In genomic region chr2:17715149-17715767, GRCm38 (mm10) we compare ENCODE assay signal across 17 mouse cellular contexts. TPM values are rescaled to one million over a fixed set of nuclear protein-coding genes. Genes with fewer than 3 reads are reported as not detected.
DNase-seq lines count a peak whose midpoint lies in the region; ATAC-seq lines count a peak whose summit lies in the region.
"Had no signal": no experiment of that assay in that cellular context is flagged by ENCODE, and none has a peak within 500 bp of the region (broad histone marks: within the 10 kb centered on the region; RNA-seq: fewer than 3 reads in every experiment).

No protein-coding gene starts in this region.

- H3K4me1 ChIP-seq in midbrain, embryonic 12.5 days, result peaks cover 3% of the 10 kb centered on the region; the same call in 1 of the 2 replicates
- H3K4me1 ChIP-seq in midbrain, embryonic 10.5 days, result peaks cover 9% of the 10 kb centered on the region
- H3K4me1 ChIP-seq in intestine, embryonic 15.5 days (replicated peaks), result no peaks in the 10 kb centered on the region
- H3K4me1 ChIP-seq: neural tube, embryonic 12.5 days had no signal

- H3K4me2 ChIP-seq in midbrain, embryonic 12.5 days (replicated peaks), result no peak overlapping the region
- H3K4me2 ChIP-seq in intestine, embryonic 15.5 days (replicated peaks), result no peak overlapping the region
- H3K4me2 ChIP-seq: limb, embryonic 13.5 days; neural tube, embryonic 12.5 days had no signal

- no peak overlapping the region for H3K4me3 ChIP-seq in midbrain, embryonic 12.5 days
- no peak overlapping the region for H3K4me3 ChIP-seq in midbrain, embryonic 10.5 days
- H3K4me3 ChIP-seq in intestine, embryonic 15.5 days (replicated peaks), result no peak overlapping the region
- H3K4me3 ChIP-seq: embryonic facial prominence, embryonic 10.5 days; limb, embryonic 13.5 days; neural tube, embryonic 12.5 days had no signal

- H3K9me3 ChIP-seq in midbrain, embryonic 12.5 days, result peaks cover 8% of the 10 kb centered on the region; the same call in 1 of the 2 replicates
- H3K9me3 ChIP-seq in midbrain, embryonic 10.5 days (replicated peaks), result 0 out of 2 replicates have a peak, but pooled peaks cover 10% of the 10 kb centered on the region
- H3K9me3 ChIP-seq in intestine, embryonic 15.5 days, result no peaks in the 10 kb centered on the region
- H3K9me3 ChIP-seq: neural tube, embryonic 12.5 days had no signal

- no peaks in the 10 kb centered on the region for H3K36me3 ChIP-seq in midbrain, embryonic 12.5 days
- H3K36me3 ChIP-seq in midbrain, embryonic 10.5 days, result no peaks in the 10 kb centered on the region
- H3K36me3 ChIP-seq in intestine, embryonic 15.5 days, result no peaks in the 10 kb centered on the region
- H3K36me3 ChIP-seq: embryonic facial prominence, embryonic 10.5 days; limb, embryonic 13.5 days; neural tube, embryonic 12.5 days had no signal

- intact Hi-C loops in left cerebral cortex, postnatal 36 days (cut with DNase I), result no loop called here

- H3K27ac ChIP-seq in midbrain, embryonic 12.5 days (replicated peaks), result no peak overlapping the region
- no peak overlapping the region for H3K27ac ChIP-seq in midbrain, embryonic 10.5 days (replicated peaks)
- no peak overlapping the region for H3K27ac ChIP-seq in intestine, embryonic 15.5 days
- H3K27ac ChIP-seq: embryonic facial prominence, embryonic 10.5 days; limb, embryonic 13.5 days; liver, embryonic 14.5 days; neural tube, embryonic 12.5 days had no signal

- no peak overlapping the region for H3K9ac ChIP-seq in midbrain, embryonic 12.5 days (replicated peaks)
- no peak overlapping the region for H3K9ac ChIP-seq in intestine, embryonic 15.5 days
- H3K9ac ChIP-seq: limb, embryonic 13.5 days; liver, embryonic 14.5 days; neural tube, embryonic 12.5 days had no signal

- no peak for DNase-seq in frontal cortex, postnatal 14 days (ENCODE audit: low spot score in 2 of 2)
- no peak for DNase-seq in midbrain, embryonic 10.5 days (ENCODE audit: low spot score)
- peak; percentile 27 to 31 for DNase-seq in left cerebral cortex, postnatal 36 days (ENCODE audit: low spot score in 2 of 2)
- DNase-seq in lung, postnatal 14 days, result peak; percentile 20
- DNase-seq in kidney, postnatal 25 days, result no peak
- DNase-seq: adrenal gland, postnatal 10 days; cerebellum, adult 11-12 months; cerebellum, postnatal 36 days; gastrocnemius, postnatal 10 days had no signal

- ATAC-seq in frontal cortex, adult (ENCODE audit: low TSS enrichment), result peak; percentile 93
- 0 out of 2 replicates have a peak, but pooled peaks have one; percentile 23 for ATAC-seq in midbrain, embryonic 12.5 days (ENCODE audit: low FRiP score, low read depth)
- no peak for ATAC-seq in intestine, embryonic 15.5 days
- ATAC-seq: forebrain, embryonic 14.5 days had no signal

- 79% methylated on average over 9 of the region's 9 CpGs for WGBS in midbrain, embryonic 12.5 days
- WGBS in midbrain, embryonic 10.5 days, result 88% methylated on average over 9 of the region's 9 CpGs
- 69% methylated on average over 9 of the region's 9 CpGs for WGBS in intestine, embryonic 15.5 days

- no peaks in the 10 kb centered on the region; the same call in 1 of the 2 replicates for H3K27me3 ChIP-seq in midbrain, embryonic 12.5 days
- no peaks in the 10 kb centered on the region; the same call in 1 of the 2 replicates for H3K27me3 ChIP-seq in midbrain, embryonic 10.5 days (ENCODE audit: low read depth, poor library complexity, severe bottlenecking)
- no peaks in the 10 kb centered on the region for H3K27me3 ChIP-seq in intestine, embryonic 15.5 days (replicated peaks)
- H3K27me3 ChIP-seq: limb, embryonic 13.5 days; neural tube, embryonic 12.5 days had no signal

RNA-seq across cellular contexts. Expression of gene Nebl, which starts 16.0 kb away (rescaled TPM):
- polyA plus RNA-seq in midbrain, embryonic 12.5 days (2016; fragmentation: Nextera tagmentation; extraction: Ambion mirVana), result 4.5 and 5.8 TPM in 2 replicates
- polyA plus RNA-seq in midbrain, embryonic 10.5 days (2016; fragmentation: Nextera tagmentation; extraction: Ambion mirVana), result 3.3 and 4.4 TPM in 2 replicates
- 10 to 100 TPM; 70.4 to 79.5 TPM for total RNA-seq in left cerebral cortex, postnatal 36 days (2021)
- 0.43 and 1.1 TPM in 2 replicates for polyA plus RNA-seq in intestine, embryonic 15.5 days (2015; fragmentation: Nextera tagmentation; extraction: Ambion mirVana)

Comparison
In these comparisons a context has a peak if more than half of its experiments do, and no peak if none do; other contexts are left out.
1. DNase-seq: peak in left cerebral cortex, postnatal 36 days (2 of 2) and lung, postnatal 14 days (single experiment); none in frontal cortex, postnatal 14 days (0 of 2), midbrain, embryonic 10.5 days (single experiment) and kidney, postnatal 25 days (0 of 2).